Mouse (Mus musculus) heart, adult 9 months (tissue): ENCODE measurements around the gene Lrrc43.
A peak's percentile ranks its signal among the peaks of the same experiment; 100 is the strongest.

ENCODE experiments used
- DNase-seq, 2 experiments: peaks; one replicate each; pipeline ENCODE4 v3.0.0; 2022; ENCODE audit warnings: low spot score in 2 of 2

Lrrc43 gene

GRCm38 (mm10) chr5:123520666-123521065, 31.6 kb downstream of the Lrrc43 start:
- no peak for DNase-seq

DNA sequence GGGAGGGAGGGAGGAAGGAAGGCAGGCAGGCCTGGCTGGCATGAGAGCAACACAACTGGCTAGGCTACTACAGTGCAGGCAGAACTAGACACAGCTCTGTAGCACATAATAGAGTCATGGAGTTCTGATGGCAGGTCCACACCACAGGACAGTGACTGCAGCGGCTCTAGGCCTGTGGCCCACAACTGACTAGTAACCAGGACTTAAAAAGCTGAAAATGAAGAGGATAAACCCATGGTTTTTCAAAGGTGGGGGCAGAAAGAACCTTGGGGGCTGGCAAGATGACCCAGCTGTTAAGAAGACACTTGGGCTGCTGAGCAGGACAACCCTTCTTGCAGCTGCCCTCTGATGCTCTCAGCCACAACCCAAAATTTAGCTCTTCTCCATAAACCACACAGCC, 32.5 kb downstream of the Lrrc43 start:
- no peak for DNase-seq

- DNase-seq = no peak
These were observed 33.1 kb downstream of the Lrrc43 start for GRCm38 (mm10) chr5:123522166-123522565.

DNA sequence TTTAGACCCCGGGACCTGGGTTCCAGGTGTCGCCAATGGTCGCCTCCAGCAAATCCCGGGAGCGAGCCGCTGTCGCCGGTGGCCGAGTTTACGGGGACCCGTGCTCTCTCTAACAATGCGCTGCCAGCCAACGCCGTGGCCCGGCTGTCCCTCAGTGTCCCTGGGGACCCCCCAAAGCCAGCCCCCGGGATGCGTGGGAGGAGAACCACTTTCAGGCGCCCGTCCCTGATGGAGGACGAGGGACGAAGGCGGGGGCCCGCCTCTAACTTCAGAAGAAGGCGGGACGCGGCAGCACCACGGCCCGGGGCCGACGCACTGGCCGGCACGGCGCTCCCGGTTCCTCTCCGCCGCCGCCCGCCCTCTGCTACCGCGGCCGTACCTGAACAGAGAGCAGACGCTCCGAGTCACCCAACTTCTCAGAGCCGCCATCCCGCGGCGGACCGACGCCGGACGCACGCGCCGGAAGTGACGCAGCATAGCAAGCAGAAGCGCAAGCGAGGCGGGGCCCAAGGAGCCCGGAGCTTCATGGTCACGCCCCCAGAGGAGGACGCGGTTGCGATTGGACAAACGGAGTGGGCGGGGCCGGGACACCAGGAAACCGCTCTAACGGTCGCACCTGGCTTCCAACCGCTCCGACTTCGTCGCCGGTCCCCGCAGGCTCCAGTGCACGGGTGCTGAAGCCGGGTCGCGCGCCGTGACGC, 34.7 kb downstream of the Lrrc43 start, which contains the start of gene Diablo:
Gene Diablo, minus strand, starts transcription at position 485 of the 701 bp plus-strand sequence.
- DNase-seq = peak; percentile 98 to 99

GRCm38 (mm10) chr5:123524393-123524750, 35.3 kb downstream of the Lrrc43 start:
- DNase-seq = no peak

DNA sequence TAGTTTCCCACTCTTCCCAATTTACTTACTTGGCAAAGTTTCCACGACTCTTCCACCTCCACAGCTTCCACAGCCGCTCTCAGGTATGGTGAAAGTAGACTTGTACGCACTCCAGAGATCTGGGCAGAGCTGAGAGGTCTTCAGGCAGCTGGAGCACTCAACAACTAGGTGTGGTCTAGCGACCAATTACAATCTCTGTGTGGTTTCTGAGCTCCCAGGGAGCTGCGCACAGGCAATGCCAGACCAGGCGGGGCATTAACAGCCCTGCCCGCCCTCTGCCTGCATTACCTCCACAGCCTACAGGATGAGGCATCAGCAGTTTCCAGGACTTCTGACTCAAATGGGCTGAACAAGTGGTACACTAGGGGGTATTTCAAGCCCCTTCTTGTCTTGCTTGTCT, 36.2 kb downstream of the Lrrc43 start, which contains the start of gene Gm49027:
Gene Gm49027, minus strand, starts transcription at position 208 of the 400 bp plus-strand sequence.
- DNase-seq = no peak

DNA sequence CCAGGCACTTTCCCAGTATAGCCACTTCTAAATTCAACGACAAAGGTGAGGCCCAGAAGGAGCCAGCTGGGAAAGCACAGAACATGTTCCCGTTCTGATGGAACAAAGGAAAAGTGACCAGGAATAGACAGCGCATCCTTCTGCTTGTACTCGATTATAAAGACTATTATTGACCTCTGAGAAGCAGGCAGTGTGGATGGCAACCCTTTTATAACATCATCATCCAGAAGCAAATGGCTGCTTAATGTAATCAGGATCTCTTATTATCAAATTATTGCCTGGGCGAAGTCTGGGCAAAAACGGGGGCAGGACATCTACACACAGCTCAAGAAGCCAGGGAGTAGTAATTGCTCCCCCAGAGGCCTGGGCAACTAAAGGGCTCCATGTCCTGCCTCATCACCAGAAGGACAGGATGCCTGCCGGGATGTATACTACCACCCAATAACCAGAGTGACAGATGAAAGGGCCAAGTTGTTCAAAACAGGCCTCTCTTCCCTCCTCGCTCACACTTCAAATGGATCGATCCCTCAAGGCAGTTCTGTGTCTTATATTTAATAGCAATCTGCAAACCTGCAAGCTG, 36.9 kb downstream of the Lrrc43 start:
- no peak for DNase-seq

- DNase-seq = no peak
These were observed 39.5 kb downstream of the Lrrc43 start for GRCm38 (mm10) chr5:123528641-123529040.

DNA sequence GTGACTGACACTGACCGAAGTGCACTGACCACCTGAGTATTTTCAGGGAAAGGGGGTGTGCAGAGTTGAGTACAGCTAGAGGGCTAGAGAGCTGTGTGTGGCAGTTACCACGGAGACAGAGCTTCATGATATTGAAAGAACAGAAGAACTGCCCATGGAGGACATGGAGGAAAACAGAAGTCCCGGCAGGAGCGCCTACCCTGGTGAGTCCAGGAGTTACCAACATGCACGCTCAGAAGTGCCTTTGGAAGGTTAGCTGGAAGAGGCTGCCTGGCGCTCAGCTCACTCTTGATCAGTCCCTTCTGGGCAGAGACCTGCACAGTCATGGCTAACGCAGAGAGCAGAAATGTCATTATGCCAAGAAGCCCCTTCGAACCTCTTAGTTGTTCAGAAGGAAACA, 41.0 kb downstream of the Lrrc43 start:
- no peak for DNase-seq

GRCm38 (mm10) chr5:123533801-123534200, 44.7 kb downstream of the Lrrc43 start:
- DNase-seq = no peak

DNA sequence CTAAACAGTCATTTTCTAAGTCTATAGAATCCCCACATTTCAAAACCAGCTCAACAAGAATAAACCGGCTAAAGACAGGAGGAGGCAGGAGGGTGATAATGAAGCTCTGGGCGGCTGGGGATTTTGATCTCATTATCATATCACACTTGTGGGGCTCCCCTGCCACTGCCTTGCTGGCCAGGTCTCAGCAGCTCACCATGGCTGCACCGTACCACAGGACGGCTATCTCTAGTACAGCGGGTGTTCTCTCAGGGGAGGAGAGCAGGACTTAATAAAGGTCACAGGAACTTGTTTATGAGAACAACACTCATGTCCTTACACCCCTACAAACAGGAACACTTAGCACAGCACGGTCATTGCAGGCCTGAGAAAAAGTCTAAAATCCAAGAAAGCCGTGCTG, 66.6 kb downstream of the Lrrc43 start:
- no peak for DNase-seq

DNA sequence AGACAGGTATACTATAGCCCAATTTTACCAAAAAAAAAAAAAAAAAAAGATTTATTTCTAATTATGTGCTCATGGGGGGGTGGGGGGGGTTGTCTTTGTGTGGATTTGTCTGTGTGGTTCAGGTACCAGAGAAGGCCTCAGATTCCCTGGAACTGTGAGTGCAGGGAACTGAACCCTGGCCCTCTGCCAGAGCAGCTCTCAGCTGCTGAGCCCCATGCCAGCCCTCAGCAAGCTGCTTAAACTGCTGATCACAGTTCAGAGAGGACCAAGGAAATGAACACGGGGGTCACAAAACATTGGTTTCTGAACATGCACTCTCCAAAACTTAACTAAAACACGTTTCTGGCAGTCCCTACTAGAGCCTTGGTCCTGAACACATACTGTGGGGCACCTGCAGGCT, 67.3 kb downstream of the Lrrc43 start:
- peak in 1 of 2 experiments; percentile 40 for DNase-seq
